Mouse (Mus musculus) limb, embryonic 12.5 days (tissue): ENCODE results near the gene Tbc1d10c. TPM values are rescaled to one million over a fixed set of nuclear protein-coding genes. Genes with fewer than 3 reads are reported as not detected.

Experiments
- ATAC-seq: fragments of 200-750 bp; cut with Nextera tagmentation; 2 replicates; pipeline ENCODE4 v1.8.0; 2017; ENCODE audit warnings: low read depth, moderate TSS enrichment; ENCODE audit not compliant: insufficient number of reproducible peaks, insufficient read depth, low FRiP score, low TSS enrichment
- H3K27ac ChIP-seq: fragments of 300-500 bp; sonication (generic); 2 replicates; pipeline ENCODE4 v1.5.1; 2016; ENCODE audit warnings: mild to moderate bottlenecking, moderate library complexity
- H3K27me3 ChIP-seq: fragments of 300-500 bp; sonication (generic); 2 replicates; pipeline ENCODE4 v1.6.1; 2016; ENCODE audit warnings: mild to moderate bottlenecking, moderate library complexity
- H3K36me3 ChIP-seq: fragments of 300-500 bp; sonication (generic); 2 replicates; pipeline ENCODE4 v1.6.1; 2016; ENCODE audit warnings: mild to moderate bottlenecking, moderate library complexity
- H3K4me1 ChIP-seq: fragments of 300-500 bp; sonication (generic); replicated peaks from 2 replicates; pipeline ENCODE4 v1.6.1; 2016
- H3K4me2 ChIP-seq: fragments of 300-500 bp; sonication (generic); 2 replicates; pipeline ENCODE4 v1.6.1; 2016; ENCODE audit warnings: mild to moderate bottlenecking, moderate library complexity
- H3K4me3 ChIP-seq: fragments of 300-500 bp; sonication (generic); replicated peaks from 2 replicates; pipeline ENCODE4 v1.5.1; 2016; ENCODE audit warnings: mild to moderate bottlenecking
- H3K9ac ChIP-seq: fragments of 300-500 bp; sonication (generic); replicated peaks from 2 replicates; pipeline ENCODE4 v1.6.1; 2016; ENCODE audit warnings: mild to moderate bottlenecking, moderate library complexity
- H3K9me3 ChIP-seq: fragments of 300-500 bp; sonication (generic); 2 replicates; pipeline ENCODE4 v1.6.1; 2016; ENCODE audit warnings: mild to moderate bottlenecking, moderate library complexity
- WGBS: fragments of 180-500 bp; shearing (Covaris S2); methylation state at CpG from one replicate; pipeline ENCODE4 v1.1.7; 2016; 5-methylcytosine and 5-hydroxymethylcytosine counted together
- polyA plus RNA-seq: library from polyadenylated mRNA; unstranded; fragments of >200 nt; fragmentation: Nextera tagmentation; extraction: Ambion mirVana; gene quantifications from 2 replicates; pipeline ENCODE4 v1.2.1, GENCODE M21; 2016

The Tbc1d10c gene
- polyA plus RNA-seq, 1 experiment from 2014 or later = 0.60 TPM

DNA sequence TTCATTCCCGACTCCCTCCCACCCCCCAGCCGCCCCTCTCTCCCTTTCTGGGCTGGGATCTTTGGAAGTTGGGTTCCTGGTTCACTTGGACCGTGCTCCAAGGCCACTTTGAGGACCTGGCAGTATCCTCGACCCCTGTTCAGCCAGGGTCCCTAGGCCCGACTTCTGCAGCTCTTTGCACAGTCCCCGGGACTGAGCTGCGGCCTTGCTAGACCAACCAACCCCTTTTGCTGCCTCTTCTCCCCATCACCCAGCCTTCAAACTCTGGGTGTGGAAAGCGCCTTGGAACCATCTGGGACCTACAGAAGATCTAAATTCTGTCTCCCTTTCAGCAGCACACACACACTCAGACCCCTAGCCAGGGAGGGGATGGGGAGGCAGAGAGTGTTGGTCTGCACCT, 42.3 kb downstream of the Tbc1d10c start:
- Histone ChIP-seq H3K4me2 (peak overlapping the region; percentile 93), H3K9me3 (0 out of 2 replicates have a peak, but pooled peaks cover 4% of the 10 kb centered on the region), H3K9ac (peak overlapping the region; percentile 81), H3K36me3 (peaks cover 39% of the 10 kb centered on the region), H3K4me1 (peaks cover 18% of the 10 kb centered on the region), H3K27ac (peak overlapping the region; percentile 73; the same call in 1 of the 2 replicates), H3K27me3 (no peaks in the 10 kb centered on the region), H3K4me3 (peak overlapping the region; percentile 92)
- 7% methylated on average over 8 of the region's 8 CpGs for WGBS
- no peak for ATAC-seq

GRCm38 (mm10) chr19:4148491-4148806, 42.6 kb downstream of the Tbc1d10c start, which contains the start of gene Coro1b:
Coro1b (plus strand) TSS chr19:4148619.
- Histone ChIP-seq H3K4me3 (peak within 1 kb of the TSS; percentile 92), H3K9me3 (0 out of 2 replicates have a peak, but pooled peaks cover 4% of the 10 kb centered on the region), H3K4me2 (peak within 1 kb of the TSS; percentile 93), H3K4me1 (peaks cover 18% of the 10 kb centered on the region), H3K9ac (peak within 1 kb of the TSS; percentile 81), H3K27me3 (no peaks in the 10 kb centered on the region), H3K27ac (peak within 1 kb of the TSS; percentile 73; the same call in 1 of the 2 replicates), H3K36me3 (peaks cover 36% of the 10 kb centered on the region)
- WGBS = under 1% methylated on average over 33 of the region's 33 CpGs
- peak; percentile 93 for ATAC-seq

- Histone ChIP-seq H3K9ac (peak overlapping the region; percentile 81), H3K4me3 (peak overlapping the region; percentile 92), H3K9me3 (0 out of 2 replicates have a peak, but pooled peaks cover 4% of the 10 kb centered on the region), H3K27ac (peak overlapping the region; percentile 56; the same call in 1 of the 2 replicates), H3K4me1 (peaks cover 18% of the 10 kb centered on the region), H3K4me2 (peak overlapping the region; percentile 93), H3K27me3 (no peaks in the 10 kb centered on the region), H3K36me3 (peaks cover 31% of the 10 kb centered on the region)
- ATAC-seq = no peak; the same call in 1 of the 2 replicates
- 38% methylated on average over 9 of the region's 9 CpGs for WGBS
Observed at GRCm38 (mm10) chr19:4147782-4148490, 43.1 kb downstream of the Tbc1d10c start.

GRCm38 (mm10) chr19:4147022-4147405, 44.1 kb downstream of the Tbc1d10c start:
- no peak overlapping the region for H3K27ac ChIP-seq
- H3K9ac ChIP-seq = no peak overlapping the region
- 59% methylated on average over 3 of the region's 3 CpGs for WGBS
- no peaks in the 10 kb centered on the region for H3K27me3 ChIP-seq
- no peak overlapping the region for H3K4me3 ChIP-seq
- no peak overlapping the region for H3K4me2 ChIP-seq
- 0 out of 2 replicates have a peak, but pooled peaks cover 4% of the 10 kb centered on the region for H3K9me3 ChIP-seq
- no peak for ATAC-seq
- H3K36me3 ChIP-seq = peaks cover 22% of the 10 kb centered on the region
- peaks cover 18% of the 10 kb centered on the region for H3K4me1 ChIP-seq

- H3K36me3 ChIP-seq = peaks cover 17% of the 10 kb centered on the region
- peaks cover 18% of the 10 kb centered on the region for H3K4me1 ChIP-seq
- H3K9me3 ChIP-seq = 0 out of 2 replicates have a peak, but pooled peaks cover 4% of the 10 kb centered on the region
- no peak overlapping the region for H3K9ac ChIP-seq
- no peak overlapping the region for H3K27ac ChIP-seq
- 63% methylated on average over 12 of the region's 12 CpGs for WGBS
- no peak for ATAC-seq
- H3K27me3 ChIP-seq = no peaks in the 10 kb centered on the region
- no peak overlapping the region for H3K4me2 ChIP-seq
- H3K4me3 ChIP-seq = no peak overlapping the region
Observed at GRCm38 (mm10) chr19:4146366-4147021, 44.6 kb downstream of the Tbc1d10c start.

DNA sequence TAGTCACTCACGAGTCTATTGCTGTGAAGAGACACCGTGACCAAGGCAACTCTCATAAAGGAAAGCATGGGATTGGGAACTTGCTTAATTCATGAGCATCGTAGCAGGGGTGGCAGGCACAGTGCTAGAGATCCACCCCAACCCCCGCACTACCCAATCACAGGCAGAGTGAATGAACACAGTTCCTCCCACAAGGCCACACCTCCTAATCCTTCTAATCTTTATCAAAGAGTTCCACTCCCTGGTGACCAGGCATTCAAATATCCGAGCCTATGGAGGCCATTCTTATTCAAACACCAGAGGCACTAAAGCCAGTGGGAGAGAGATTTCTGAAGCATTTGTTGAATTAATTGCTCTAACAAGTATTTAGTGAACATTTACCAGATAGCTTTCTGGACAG, 45.1 kb downstream of the Tbc1d10c start:
- Histone ChIP-seq H3K27ac (no peak overlapping the region), H3K4me2 (no peak overlapping the region), H3K27me3 (no peaks in the 10 kb centered on the region), H3K4me3 (no peak overlapping the region), H3K36me3 (peaks cover 11% of the 10 kb centered on the region), H3K4me1 (peaks cover 18% of the 10 kb centered on the region), H3K9me3 (0 out of 2 replicates have a peak, but pooled peaks cover 4% of the 10 kb centered on the region), H3K9ac (no peak overlapping the region)
- 91% methylated on average over 5 of the region's 5 CpGs for WGBS
- no peak for ATAC-seq

DNA sequence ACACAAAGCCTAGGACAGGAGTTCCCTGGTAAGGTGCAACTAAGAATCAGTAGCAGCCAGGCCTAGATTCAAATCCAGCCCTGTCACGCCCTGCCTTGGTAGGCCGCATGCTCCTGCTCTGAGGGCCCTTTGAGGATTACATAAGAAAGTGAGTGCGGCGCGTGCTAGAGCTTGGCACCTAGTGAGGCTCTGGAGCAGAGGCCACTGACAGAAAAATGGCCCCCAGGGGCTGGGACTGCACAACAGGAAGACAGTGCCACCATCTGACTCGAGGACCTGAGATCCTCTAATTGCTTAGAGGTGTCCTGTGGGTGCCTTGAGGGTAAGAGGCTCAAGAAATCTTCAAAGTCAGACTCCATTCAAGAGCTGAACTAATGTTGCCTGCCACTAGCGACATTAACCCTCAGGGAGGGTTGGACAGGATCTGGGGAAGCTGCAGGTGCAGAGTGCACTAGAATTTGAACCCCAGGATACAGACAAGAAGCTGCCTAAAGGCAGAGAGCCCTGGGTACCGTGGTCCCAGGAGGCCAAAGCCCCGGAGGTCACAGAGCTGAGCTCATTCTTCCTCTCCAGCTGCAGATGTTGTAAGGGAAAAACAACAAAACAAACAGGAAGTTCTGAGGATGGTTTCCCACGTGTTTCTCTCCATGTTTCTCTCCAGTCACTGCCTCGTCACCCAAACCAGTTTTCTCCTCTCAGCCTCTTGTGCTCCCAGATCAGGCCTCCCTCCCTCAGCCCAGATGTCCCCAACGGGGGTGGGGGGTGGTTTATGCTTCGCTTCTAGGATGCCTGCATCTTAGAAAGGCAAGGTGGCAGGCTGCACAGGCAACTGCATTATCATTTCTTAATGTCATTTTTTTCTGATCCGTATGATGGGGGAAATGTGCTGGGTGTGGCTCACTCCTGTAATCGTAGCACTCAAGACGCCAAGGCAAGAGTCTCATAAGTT, 46.3 kb downstream of the Tbc1d10c start:
- no peak for ATAC-seq
- Histone ChIP-seq H3K4me2 (no peak overlapping the region), H3K4me3 (no peak overlapping the region), H3K36me3 (peaks cover under 1% of the 10 kb centered on the region; the same call in 1 of the 2 replicates), H3K4me1 (peaks cover 17% of the 10 kb centered on the region), H3K27ac (no peak overlapping the region), H3K9me3 (0 out of 2 replicates have a peak, but pooled peaks cover 4% of the 10 kb centered on the region), H3K9ac (no peak overlapping the region), H3K27me3 (no peaks in the 10 kb centered on the region)
- WGBS = 78% methylated on average over 16 of the region's 16 CpGs

GRCm38 (mm10) chr19:4143759-4144268, 47.3 kb downstream of the Tbc1d10c start, which contains the start of gene Cabp4:
Cabp4 (minus strand) TSS chr19:4144033.
- 81% methylated on average over 7 of the region's 7 CpGs for WGBS
- Histone ChIP-seq H3K4me1 (peaks cover 7% of the 10 kb centered on the region; the same call in 1 of the 2 replicates), H3K27ac (no peak within 1 kb of the TSS), H3K4me3 (no peak within 1 kb of the TSS), H3K4me2 (no peak within 1 kb of the TSS), H3K36me3 (no peaks in the 10 kb centered on the region), H3K27me3 (no peaks in the 10 kb centered on the region), H3K9ac (no peak within 1 kb of the TSS), H3K9me3 (0 out of 2 replicates have a peak, but pooled peaks cover 4% of the 10 kb centered on the region)
- no peak for ATAC-seq

- no peak for ATAC-seq
- H3K36me3 ChIP-seq = no peaks in the 10 kb centered on the region
- no peak overlapping the region for H3K9ac ChIP-seq
- no peaks in the 10 kb centered on the region for H3K27me3 ChIP-seq
- H3K27ac ChIP-seq = no peak overlapping the region
- H3K9me3 ChIP-seq = 0 out of 2 replicates have a peak, but pooled peaks cover 4% of the 10 kb centered on the region
- WGBS = 91% methylated on average over 18 of the region's 18 CpGs
- H3K4me1 ChIP-seq = 0 out of 2 replicates have a peak, but pooled peaks cover under 1% of the 10 kb centered on the region
- H3K4me2 ChIP-seq = no peak overlapping the region
- no peak overlapping the region for H3K4me3 ChIP-seq
Observed at GRCm38 (mm10) chr19:4142416-4143173, 48.5 kb downstream of the Tbc1d10c start.

DNA sequence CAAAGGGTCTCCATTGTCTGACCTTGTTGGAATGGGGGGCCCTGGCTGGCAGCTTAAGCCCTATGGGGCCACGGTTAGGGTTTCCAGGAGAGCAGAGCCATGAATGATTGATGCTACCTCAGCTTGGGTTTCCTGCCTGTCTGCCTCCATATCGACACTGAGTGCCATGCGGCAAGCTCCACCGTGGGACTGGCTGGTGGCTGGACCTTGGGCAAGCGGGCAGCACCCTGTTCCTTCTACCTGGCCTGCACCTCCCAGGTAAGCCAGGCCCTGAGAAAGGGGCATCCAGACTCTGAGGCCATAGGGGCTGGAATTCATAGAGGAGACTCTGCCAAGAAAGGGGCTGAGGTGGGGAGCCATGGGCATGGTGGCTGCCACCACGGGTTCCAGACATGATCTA, 50.9 kb downstream of the Tbc1d10c start:
- H3K4me3 ChIP-seq = no peak overlapping the region
- no peak overlapping the region for H3K27ac ChIP-seq
- H3K36me3 ChIP-seq = no peaks in the 10 kb centered on the region
- no peaks in the 10 kb centered on the region for H3K27me3 ChIP-seq
- no peaks in the 10 kb centered on the region for H3K4me1 ChIP-seq
- H3K4me2 ChIP-seq = no peak overlapping the region
- WGBS = 78% methylated on average over 6 of the region's 6 CpGs
- no peaks in the 10 kb centered on the region for H3K9me3 ChIP-seq
- no peak for ATAC-seq
- H3K9ac ChIP-seq = no peak overlapping the region
